Mouse (Mus musculus) MEL (cell line): Measurements from ENCODE around the gene Rinl. TPM values are rescaled to one million over a fixed set of nuclear protein-coding genes. Genes with fewer than 3 reads are reported as not detected.

Source experiments
- DNase-seq: peaks from one replicate; pipeline ENCODE4 v3.0.0; 2011; ENCODE audit warnings: low read depth, low spot score
- H3K27ac ChIP-seq: 2 replicates; pipeline ENCODE4 v1.5.1; 2012; ENCODE audit warnings: low read depth, mild to moderate bottlenecking, control low read depth, low read length, moderate library complexity; ENCODE audit not compliant: control insufficient read depth
- H3K27me3 ChIP-seq, 2 experiments: fragments of 150-350 bp in 1 of 2; sonication (generic) in 1 of 2; 2 replicates each; pipeline ENCODE4 v1.6.1; 2012; ENCODE audit warnings: low read length in 2 of 2, mild to moderate bottlenecking in 2 of 2, improper control_type of control experiment in 1 of 2, moderate library complexity in 1 of 2; ENCODE audit not compliant: insufficient read depth in 2 of 2, control insufficient read depth in 1 of 2
- H3K36me3 ChIP-seq, 2 experiments: 2 replicates each; pipeline ENCODE4 v1.6.1; 2012 to 2014; ENCODE audit warnings: low read length in 2 of 2, improper control_type of control experiment in 1 of 2, inconsistent platforms in 1 of 2, mild to moderate bottlenecking in 1 of 2; ENCODE audit not compliant: insufficient read depth in 2 of 2, control insufficient read depth in 1 of 2
- H3K4me1 ChIP-seq, 2 experiments: fragments of 150-350 bp in 1 of 2; sonication (generic) in 1 of 2; 2 replicates each; pipeline ENCODE4 v1.6.1; 2012; ENCODE audit warnings: low read length in 2 of 2, improper control_type of control experiment in 1 of 2, mild to moderate bottlenecking in 1 of 2; ENCODE audit not compliant: insufficient read depth in 2 of 2, control insufficient read depth in 1 of 2
- H3K4me3 ChIP-seq, 2 experiments: fragments of 150-350 bp in 1 of 2; sonication (generic) in 1 of 2; 2 replicates each; pipeline ENCODE4 v1.5.1; 2012; ENCODE audit warnings: low read depth in 2 of 2, low read length in 2 of 2, mild to moderate bottlenecking in 2 of 2, moderate library complexity in 2 of 2, control low read depth in 1 of 2, improper control_type of control experiment in 1 of 2; ENCODE audit not compliant: control insufficient read depth in 1 of 2, insufficient read depth in 1 of 2
- H3K79me2 ChIP-seq: 2 replicates; pipeline ENCODE4 v1.6.1; 2012; ENCODE audit warnings: mild to moderate bottlenecking, low read length, moderate library complexity; ENCODE audit not compliant: control insufficient read depth, poor library complexity, insufficient read depth
- H3K9ac ChIP-seq: 2 replicates; pipeline ENCODE4 v1.6.1; 2012; ENCODE audit warnings: low read depth, mild to moderate bottlenecking, control low read depth, low read length, moderate library complexity; ENCODE audit not compliant: control insufficient read depth, poor library complexity, severe bottlenecking
- H3K9me3 ChIP-seq: fragments of 150-350 bp; sonication (generic); replicated peaks from 2 replicates; pipeline ENCODE4 v1.6.1; 2012; ENCODE audit warnings: mild to moderate bottlenecking, low read length, improper control_type of control experiment, moderate library complexity; ENCODE audit not compliant: insufficient read depth
- BHLHE40 ChIP-seq: IDR thresholded peaks from 2 replicates; pipeline ENCODE4 v1.6.1; 2012; ENCODE audit warnings: low read depth, mild to moderate bottlenecking, inconsistent platforms, low read length, improper control_type of control experiment, borderline replicate concordance
- CHD1 ChIP-seq: IDR thresholded peaks from 2 replicates; pipeline ENCODE4 v1.6.1; 2012; ENCODE audit warnings: low read depth, mild to moderate bottlenecking, inconsistent platforms, low read length, improper control_type of control experiment
- CHD2 ChIP-seq: IDR thresholded peaks from 2 replicates; pipeline ENCODE4 v1.6.1; 2011; ENCODE audit warnings: low read length, improper control_type of control experiment
- E2F4 ChIP-seq: IDR thresholded peaks from 2 replicates; pipeline ENCODE4 v1.6.1; 2011; ENCODE audit warnings: low read depth, low read length, improper control_type of control experiment, borderline replicate concordance
- ELF1 ChIP-seq: IDR thresholded peaks from 2 replicates; pipeline ENCODE4 v1.6.1; 2014; ENCODE audit warnings: low read depth, mild to moderate bottlenecking, inconsistent platforms, low read length, improper control_type of control experiment, moderate library complexity
- EP300 ChIP-seq, 2 experiments: IDR thresholded peaks; 2 replicates each; pipeline ENCODE4 v1.6.1; 2011; ENCODE audit warnings: improper control_type of control experiment in 2 of 2, low read length in 2 of 2, low read depth in 1 of 2, mild to moderate bottlenecking in 1 of 2
- ETS1 ChIP-seq: IDR thresholded peaks from 2 replicates; pipeline ENCODE4 v1.6.1; 2012; ENCODE audit warnings: low read depth, mild to moderate bottlenecking, inconsistent platforms, low read length, improper control_type of control experiment, moderate library complexity
- GABPA ChIP-seq: IDR thresholded peaks from 2 replicates; pipeline ENCODE4 v1.6.1; 2012; ENCODE audit warnings: low read depth, mild to moderate bottlenecking, inconsistent platforms, low read length, improper control_type of control experiment, moderate library complexity
- GATA1 ChIP-seq: IDR thresholded peaks from 2 replicates; pipeline ENCODE4 v1.6.1; 2011; ENCODE audit warnings: low read depth, low read length, improper control_type of control experiment
- HCFC1 ChIP-seq: IDR thresholded peaks from 2 replicates; pipeline ENCODE4 v1.6.1; 2012; ENCODE audit warnings: low read depth, mild to moderate bottlenecking, inconsistent platforms, low read length, improper control_type of control experiment, moderate library complexity
- JUND ChIP-seq: IDR thresholded peaks from 2 replicates; pipeline ENCODE4 v1.6.1; 2011; ENCODE audit warnings: low read depth, mild to moderate bottlenecking, improper control_type of control experiment, low read length
- KAT2A ChIP-seq: conservative IDR thresholded peaks from 2 replicates; pipeline ENCODE4 v1.6.1; 2012; ENCODE audit warnings: low read depth, low read length, improper control_type of control experiment, inconsistent platforms
- MAFK ChIP-seq: IDR thresholded peaks from 2 replicates; pipeline ENCODE4 v1.6.1; 2011; ENCODE audit warnings: low read depth, mild to moderate bottlenecking, low read length, improper control_type of control experiment, borderline replicate concordance
- MAX ChIP-seq: IDR thresholded peaks from 2 replicates; pipeline ENCODE4 v1.6.1; 2011; ENCODE audit warnings: low read length, improper control_type of control experiment
- MAZ ChIP-seq: IDR thresholded peaks from 2 replicates; pipeline ENCODE4 v1.6.1; 2012; ENCODE audit warnings: low read depth, mild to moderate bottlenecking, inconsistent platforms, low read length, improper control_type of control experiment
- MEF2A ChIP-seq: IDR thresholded peaks from 2 replicates; pipeline ENCODE4 v1.6.1; 2014; ENCODE audit warnings: low read depth, mild to moderate bottlenecking, inconsistent platforms, low read length, improper control_type of control experiment; ENCODE audit not compliant: poor library complexity, insufficient replicate concordance, severe bottlenecking; ENCODE audit errors: extremely low read depth
- MXI1 ChIP-seq: IDR thresholded peaks from 2 replicates; pipeline ENCODE4 v1.6.1; 2011; ENCODE audit warnings: mild to moderate bottlenecking, low read depth, low read length, improper control_type of control experiment
- MYB ChIP-seq: IDR thresholded peaks from 2 replicates; pipeline ENCODE4 v1.6.1; 2011; ENCODE audit warnings: mild to moderate bottlenecking, low read depth, low read length, improper control_type of control experiment
- MYC ChIP-seq: IDR thresholded peaks from 2 replicates; pipeline ENCODE4 v1.6.1; 2011; ENCODE audit warnings: low read depth, mild to moderate bottlenecking, low read length, improper control_type of control experiment, moderate library complexity
- NELFE ChIP-seq: IDR thresholded peaks from 2 replicates; pipeline ENCODE4 v1.6.1; 2011; ENCODE audit warnings: low read depth, low read length, improper control_type of control experiment
- NRF1 ChIP-seq: IDR thresholded peaks from 2 replicates; pipeline ENCODE4 v1.6.1; 2014; ENCODE audit warnings: low read depth, mild to moderate bottlenecking, inconsistent platforms, low read length, improper control_type of control experiment, moderate library complexity; ENCODE audit not compliant: poor library complexity, insufficient read depth, severe bottlenecking
- POLR2A ChIP-seq, 2 experiments: IDR thresholded peaks; 2 replicates each; pipeline ENCODE4 v1.6.1; 2011 to 2012; ENCODE audit warnings: low read length in 2 of 2, mild to moderate bottlenecking in 2 of 2, control low read depth in 1 of 2, improper control_type of control experiment in 1 of 2, low read depth in 1 of 2, moderate library complexity in 1 of 2; ENCODE audit not compliant: control insufficient read depth in 1 of 2, insufficient read depth in 1 of 2, poor library complexity in 1 of 2
- POLR2AphosphoS2 ChIP-seq: IDR thresholded peaks from 2 replicates; pipeline ENCODE4 v1.6.1; 2011; ENCODE audit warnings: low read length, improper control_type of control experiment
- POLR2AphosphoS5 ChIP-seq: IDR thresholded peaks from 2 replicates; pipeline ENCODE4 v1.6.1; 2012; ENCODE audit warnings: low read depth, borderline replicate concordance, mild to moderate bottlenecking, inconsistent platforms, low read length, moderate library complexity, mixed read lengths
- RAD21 ChIP-seq: IDR thresholded peaks from 2 replicates; pipeline ENCODE4 v1.6.1; 2011; ENCODE audit warnings: mild to moderate bottlenecking, low read depth, low read length, improper control_type of control experiment
- RCOR1 ChIP-seq: IDR thresholded peaks from 2 replicates; pipeline ENCODE4 v1.6.1; 2012; ENCODE audit warnings: low read depth, mild to moderate bottlenecking, inconsistent platforms, low read length, improper control_type of control experiment
- SIN3A ChIP-seq: IDR thresholded peaks from 2 replicates; pipeline ENCODE4 v1.6.1; 2012; ENCODE audit warnings: low read length, improper control_type of control experiment, inconsistent platforms
- SMC3 ChIP-seq: IDR thresholded peaks from 2 replicates; pipeline ENCODE4 v1.6.1; 2011; ENCODE audit warnings: low read depth, low read length, improper control_type of control experiment
- TAL1 ChIP-seq: IDR thresholded peaks from 2 replicates; pipeline ENCODE4 v1.6.1; 2012; ENCODE audit warnings: mild to moderate bottlenecking, inconsistent platforms, low read length, moderate library complexity, mixed read lengths
- TBP ChIP-seq: IDR thresholded peaks from 2 replicates; pipeline ENCODE4 v1.8.0; 2011; ENCODE audit warnings: low read depth, low read length, improper control_type of control experiment
- TCF12 ChIP-seq: IDR thresholded peaks from 2 replicates; pipeline ENCODE4 v1.6.1; 2014; ENCODE audit warnings: low read depth, mild to moderate bottlenecking, inconsistent platforms, low read length, improper control_type of control experiment, moderate library complexity
- UBTF ChIP-seq: IDR thresholded peaks from 2 replicates; pipeline ENCODE4 v1.6.1; 2012; ENCODE audit warnings: low read depth, mild to moderate bottlenecking, inconsistent platforms, low read length, improper control_type of control experiment, moderate library complexity, borderline replicate concordance; ENCODE audit not compliant: insufficient read depth
- USF1 ChIP-seq: IDR thresholded peaks from 2 replicates; pipeline ENCODE4 v1.6.1; 2014; ENCODE audit warnings: low read depth, mild to moderate bottlenecking, inconsistent platforms, low read length, improper control_type of control experiment, moderate library complexity
- USF2 ChIP-seq, 2 experiments: IDR thresholded peaks; 2 replicates each; pipeline ENCODE4 v1.6.1; 2011 to 2012; ENCODE audit warnings: improper control_type of control experiment in 2 of 2, low read length in 2 of 2, borderline replicate concordance in 1 of 2, inconsistent platforms in 1 of 2, low read depth in 1 of 2, mild to moderate bottlenecking in 1 of 2; ENCODE audit not compliant: insufficient read depth in 1 of 2
- ZC3H11A ChIP-seq: IDR thresholded peaks from 2 replicates; pipeline ENCODE4 v1.6.1; 2012; ENCODE audit warnings: low read depth, mild to moderate bottlenecking, inconsistent platforms, low read length, improper control_type of control experiment
- ZKSCAN1 ChIP-seq: IDR thresholded peaks from 2 replicates; pipeline ENCODE4 v1.6.1; 2012; ENCODE audit warnings: low read depth, mild to moderate bottlenecking, inconsistent platforms, low read length, improper control_type of control experiment, moderate library complexity
- ZMIZ1 ChIP-seq: IDR thresholded peaks from 2 replicates; pipeline ENCODE4 v1.6.1; 2012; ENCODE audit warnings: low read depth, mild to moderate bottlenecking, inconsistent platforms, low read length, improper control_type of control experiment, moderate library complexity
- ZNF384 ChIP-seq: IDR thresholded peaks from 2 replicates; pipeline ENCODE4 v1.6.1; 2012; ENCODE audit warnings: low read depth, mild to moderate bottlenecking, inconsistent platforms, low read length, improper control_type of control experiment
- polyA plus RNA-seq, 2 experiments: library from polyadenylated mRNA; stranded (reverse) in 1 of 2; unstranded in 1 of 2; fragments of >175 nt in 1 of 2; fragments of >200 nt in 1 of 2; gene quantifications; 2 replicates each; pipeline versions ENCODE4 v1.2.1 to v1.2.4; 2012; ENCODE audit warnings: low replicate concordance in 2 of 2, low read depth in 1 of 2; ENCODE audit not compliant: insufficient read length in 2 of 2, insufficient read depth in 1 of 2, missing spikeins in 1 of 2
- total RNA-seq: library from RNA; depleted of rRNA; stranded (reverse); fragments of 300-350 nt; gene quantifications from 2 replicates; pipeline ENCODE4 v1.2.3, GENCODE M21; 2012

Rinl gene
- total and polyA plus RNA-seq, 3 experiments, result 39.9 to 63.9 TPM; not detected in 1

GRCm38 (mm10) chr7:28796562-28796975 lies 7.8 kb downstream of the Rinl start:
- peak overlapping the region; percentile 54 to 62 for H3K4me3 ChIP-seq
- peak overlapping the region; percentile 53 for H3K27ac ChIP-seq
- H3K36me3 ChIP-seq, result no peaks in the 10 kb centered on the region
- no peaks in the 10 kb centered on the region for H3K9me3 ChIP-seq
- peaks cover 9% of the 10 kb centered on the region; the same call in 1 of the 2 replicates for H3K79me2 ChIP-seq
- no peaks in the 10 kb centered on the region for H3K27me3 ChIP-seq
- peak; percentile 87 for DNase-seq
- peaks cover 0 to 7% of the 10 kb centered on the region in 2 experiments; a peak in 2 of 4 replicates for H3K4me1 ChIP-seq
- peak overlapping the region; percentile 77 for H3K9ac ChIP-seq
- no peak for TF ChIP-seq RCOR1
- no peak for TF ChIP-seq NELFE
- no peak for TF ChIP-seq USF2 (IDR thresholded peaks at IDR 0.05; ENCODE audit: borderline replicate concordance in 1 of 2, insufficient read depth in 1 of 2, low read depth in 1 of 2, low read length in 2 of 2)
- 0 out of 2 replicates have a peak, but pooled peaks have one; percentile 35 for TF ChIP-seq TBP
- TF ChIP-seq ZMIZ1, result no peak
- no peak for TF ChIP-seq UBTF
- no peak for TF ChIP-seq JUND
- peak; percentile 80 for TF ChIP-seq MXI1
- peak; percentile 57; the same call in 1 of the 2 replicates for TF ChIP-seq ELF1
- no peak for TF ChIP-seq USF1
- TF ChIP-seq MYB, result no peak
- TF ChIP-seq RAD21, result peak; percentile 83
- peak; percentile 80 for TF ChIP-seq ZC3H11A
- TF ChIP-seq KAT2A, result no peak
- no peak for TF ChIP-seq MAFK
- peak; percentile 93 for TF ChIP-seq SMC3
- TF ChIP-seq HCFC1, result peak; percentile 63
- no peak for TF ChIP-seq ETS1
- TF ChIP-seq EP300 (IDR thresholded peaks at IDR 0.05; ENCODE audit: low read depth in 1 of 2, low read length in 2 of 2), result no peak
- TF ChIP-seq ZKSCAN1, result no peak
- peak; percentile 45; the same call in 1 of the 2 replicates for TF ChIP-seq NRF1
- TF ChIP-seq MAX, result peak; percentile 69
- TF ChIP-seq MEF2A, result no peak
- no peak for TF ChIP-seq BHLHE40
- TF ChIP-seq ZNF384, result peak; percentile 67; the same call in 1 of the 2 replicates
- peak; percentile 31; the same call in 1 of the 2 replicates for TF ChIP-seq MAZ
- no peak for TF ChIP-seq TAL1
- TF ChIP-seq CHD2, result no peak
- no peak for TF ChIP-seq GATA1
- TF ChIP-seq CHD1, result no peak
- no peak for TF ChIP-seq GABPA
- TF ChIP-seq E2F4, result no peak
- peak; percentile 80 for TF ChIP-seq MYC
- TF ChIP-seq POLR2AphosphoS5, result no peak
- peak; percentile 43 for TF ChIP-seq TCF12
- no peak for TF ChIP-seq POLR2AphosphoS2
- TF ChIP-seq POLR2A (IDR thresholded peaks at IDR 0.05; ENCODE audit: control insufficient read depth in 1 of 2, insufficient read depth in 1 of 2, low read depth in 1 of 2, low read length in 2 of 2, poor library complexity in 1 of 2), result peak; percentile 20 to 58; a peak in 1 of 4 replicates
- TF ChIP-seq SIN3A, result peak; percentile 76
